Mouse (Mus musculus): Measurements from ENCODE around the gene Il34.

Il34 gene

GRCm38 (mm10) chr8:110779924-110780718 is 25.6 kb downstream of the Il34 start:
- DNase-seq (ENCODE audit: extremely low read depth, low read depth, low spot score): peak; percentile 94

GRCm38 (mm10) chr8:110776335-110776734 is 29.4 kb downstream of the Il34 start:
- DNase-seq (ENCODE audit: extremely low read depth, low read depth, low spot score): no peak

- no peak for DNase-seq (ENCODE audit: extremely low read depth, low read depth, low spot score)
Observed at GRCm38 (mm10) chr8:110775721-110776120, 30.0 kb downstream of the Il34 start.

GRCm38 (mm10) chr8:110775316-110775715 is 30.4 kb downstream of the Il34 start:
- no peak for DNase-seq (ENCODE audit: extremely low read depth, low read depth, low spot score)

GRCm38 (mm10) chr8:110774725-110775124 is 31.0 kb downstream of the Il34 start:
- DNase-seq (ENCODE audit: extremely low read depth, low read depth, low spot score): no peak

GRCm38 (mm10) chr8:110774047-110774446 is 31.7 kb downstream of the Il34 start:
- DNase-seq (ENCODE audit: extremely low read depth, low read depth, low spot score): no peak

DNA sequence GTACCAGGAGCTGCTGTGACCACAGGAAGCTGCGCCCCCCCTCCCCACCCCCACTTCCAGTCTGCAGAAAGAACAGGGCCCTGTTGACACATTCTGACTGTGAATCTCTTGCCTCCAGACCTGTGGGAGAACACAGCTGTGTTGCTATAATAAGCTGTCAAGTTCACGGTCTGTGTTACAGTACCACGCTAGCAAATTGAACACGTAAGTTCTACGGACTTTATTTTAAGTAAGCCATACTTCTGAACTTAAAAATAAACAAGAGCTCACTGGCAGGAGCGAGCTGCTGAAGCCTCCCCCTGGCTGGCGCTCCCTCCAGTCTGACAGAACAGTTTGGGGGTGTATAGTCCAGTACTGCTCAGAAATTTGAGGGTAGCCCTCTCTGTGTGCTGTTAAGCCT is 33.3 kb downstream of the Il34 start:
- no peak for DNase-seq (ENCODE audit: extremely low read depth, low read depth, low spot score)

GRCm38 (mm10) chr8:110767261-110767660 is 38.5 kb downstream of the Il34 start:
- DNase-seq (ENCODE audit: extremely low read depth, low read depth, low spot score): no peak

GRCm38 (mm10) chr8:110764671-110765070 is 41.1 kb downstream of the Il34 start:
- no peak for DNase-seq (ENCODE audit: extremely low read depth, low read depth, low spot score)

- no peak for DNase-seq (ENCODE audit: extremely low read depth, low read depth, low spot score)
Observed at GRCm38 (mm10) chr8:110761988-110762387, 43.7 kb downstream of the Il34 start.

GRCm38 (mm10) chr8:110761185-110761584 is 44.5 kb downstream of the Il34 start:
- no peak for DNase-seq (ENCODE audit: extremely low read depth, low read depth, low spot score)

DNA sequence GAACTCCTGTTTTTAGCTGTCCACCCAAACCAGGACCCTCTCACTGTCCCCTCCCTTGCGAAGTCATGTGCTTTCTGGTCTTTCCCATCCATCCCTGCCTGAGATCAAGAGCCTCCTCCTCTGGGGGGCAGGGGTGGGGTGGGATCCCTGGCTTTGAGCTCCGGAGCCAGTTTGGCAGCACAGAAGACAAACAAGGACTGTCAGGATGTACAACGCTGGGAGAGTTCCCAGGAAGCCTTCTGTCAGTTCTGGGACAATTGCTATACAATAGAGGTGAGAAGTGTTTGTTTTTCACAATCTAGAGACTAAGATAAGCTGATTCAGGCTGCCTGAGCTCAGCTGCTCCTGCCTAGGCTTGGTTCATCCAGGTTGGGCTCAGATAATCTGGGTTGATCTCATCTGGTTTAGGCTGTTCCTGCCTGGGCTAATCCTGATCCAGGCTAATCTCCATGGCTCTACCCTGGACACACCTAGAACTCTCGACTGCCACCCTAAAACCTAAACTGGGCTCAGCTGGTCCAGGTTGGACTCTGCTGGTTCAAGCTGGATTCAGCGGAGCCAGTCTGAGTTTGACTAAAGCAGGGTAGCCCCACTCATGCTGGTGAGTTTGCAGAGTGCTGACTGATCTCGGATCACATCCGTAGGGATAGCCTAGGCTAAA is 45.3 kb downstream of the Il34 start:
- no peak for DNase-seq (ENCODE audit: extremely low read depth, low read depth, low spot score)

GRCm38 (mm10) chr8:110756196-110756595 is 49.5 kb downstream of the Il34 start:
- DNase-seq (ENCODE audit: extremely low read depth, low read depth, low spot score): no peak

DNA sequence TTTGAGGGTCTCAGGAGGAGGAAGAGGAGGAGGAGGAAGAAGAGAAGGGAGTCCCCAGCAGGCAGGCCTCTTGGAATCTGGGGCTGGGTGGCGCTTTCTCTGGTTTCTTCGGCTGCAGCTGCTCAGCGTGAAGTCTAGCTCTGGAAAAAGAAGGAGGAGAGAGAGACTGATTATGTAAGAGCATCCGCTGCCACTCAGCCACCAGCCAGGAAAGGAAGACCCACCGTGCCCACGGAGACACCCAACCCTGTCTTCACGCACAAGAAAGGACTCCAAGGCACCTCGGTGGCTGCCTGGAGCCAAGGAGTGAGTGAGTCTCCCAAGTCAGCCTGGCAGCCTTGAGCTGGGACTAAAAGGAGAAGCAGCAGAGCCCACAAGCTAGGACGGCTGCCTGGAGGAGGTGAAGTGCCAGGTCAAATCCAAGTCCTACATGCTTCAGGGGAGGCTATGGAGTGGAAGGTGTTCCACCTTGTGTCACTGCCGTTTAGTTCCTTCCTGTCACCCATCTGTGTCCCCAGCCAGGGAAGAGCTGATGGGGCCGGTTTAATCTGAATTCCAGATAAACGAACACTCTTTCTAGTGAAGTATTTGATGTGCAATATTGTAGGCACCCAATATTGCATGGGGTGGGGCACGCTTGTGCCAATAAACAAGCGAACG is 50.1 kb downstream of the Il34 start:
- DNase-seq (ENCODE audit: extremely low read depth, low read depth, low spot score): no peak

DNA sequence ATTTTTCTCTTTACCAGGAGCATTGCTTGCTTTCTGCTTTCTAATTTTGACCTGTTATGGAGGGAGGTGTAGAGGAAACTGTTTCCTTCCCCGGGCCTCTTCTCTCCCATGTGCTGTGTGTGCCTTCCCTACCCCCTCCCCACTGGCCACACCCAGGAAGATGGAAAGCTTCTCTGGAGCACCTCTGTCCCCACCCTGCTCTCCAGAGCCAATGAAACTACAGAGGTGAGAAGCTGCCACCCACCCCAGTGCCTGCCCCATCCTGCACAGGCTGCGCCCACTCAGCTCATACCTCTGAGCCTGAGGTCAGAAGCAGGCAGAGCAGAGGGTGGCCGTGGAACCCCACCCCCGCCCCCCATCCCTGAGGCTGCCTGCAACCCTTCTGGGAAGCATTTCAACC is 51.0 kb downstream of the Il34 start:
- no peak for DNase-seq (ENCODE audit: extremely low read depth, low read depth, low spot score)

DNA sequence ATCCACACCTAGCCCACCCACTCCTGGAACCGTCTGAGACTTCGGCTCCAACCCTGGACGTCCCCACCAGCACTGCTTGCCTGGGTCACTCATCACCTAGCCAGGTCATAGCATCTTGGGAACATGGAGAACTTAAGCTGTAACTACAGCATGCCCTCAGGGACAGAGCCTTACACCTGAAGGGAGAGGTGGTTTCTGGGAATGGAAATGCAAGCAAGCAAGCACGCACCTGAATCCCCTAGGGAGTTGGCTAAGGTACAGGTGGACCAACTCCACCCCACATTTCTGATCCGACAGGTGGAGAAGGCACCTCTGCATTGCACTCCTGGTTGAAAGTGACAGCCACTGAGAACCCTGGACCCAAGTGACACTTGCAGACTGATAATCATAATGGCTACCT is 54.2 kb downstream of the Il34 start:
- peak; percentile 65 for DNase-seq (ENCODE audit: extremely low read depth, low read depth, low spot score)

GRCm38 (mm10) chr8:110750269-110750668 is 55.5 kb downstream of the Il34 start:
- DNase-seq (ENCODE audit: extremely low read depth, low read depth, low spot score): no peak

DNA sequence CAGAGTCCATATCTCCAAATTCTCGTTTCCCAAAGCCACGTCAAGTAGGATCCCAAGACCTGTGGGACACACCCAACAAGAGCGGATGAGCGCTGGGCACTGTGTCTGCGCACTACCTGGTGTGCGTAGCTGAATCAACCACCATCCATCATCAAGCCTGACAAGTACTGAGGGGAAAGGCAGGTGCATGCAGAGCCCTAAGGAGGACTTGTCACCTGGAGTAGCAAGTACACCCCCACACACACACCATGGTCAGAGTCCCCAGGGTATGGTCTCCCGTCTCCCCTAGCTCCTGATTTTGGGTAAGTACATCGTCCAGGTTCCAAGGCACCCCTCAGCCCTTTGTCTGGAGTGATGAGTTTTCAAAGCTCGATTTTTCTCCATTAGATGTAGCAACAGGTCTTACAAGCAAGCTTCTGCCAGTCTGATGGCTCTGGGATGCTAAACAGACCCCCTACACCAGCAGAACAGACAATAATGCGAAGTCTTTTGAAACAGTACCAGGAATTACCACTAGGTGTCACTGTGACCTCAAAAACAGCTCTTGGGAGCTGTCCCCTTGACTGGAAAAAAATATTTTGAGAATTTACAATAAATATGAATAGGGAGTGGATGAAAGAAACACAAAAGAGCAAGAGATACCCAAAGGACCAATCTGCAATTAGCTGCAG is 56.1 kb downstream of the Il34 start:
- no peak for DNase-seq (ENCODE audit: extremely low read depth, low read depth, low spot score)

- no peak for DNase-seq (ENCODE audit: extremely low read depth, low read depth, low spot score)
Observed at GRCm38 (mm10) chr8:110746661-110747060, 59.1 kb downstream of the Il34 start.

GRCm38 (mm10) chr8:110745162-110745561 is 60.6 kb downstream of the Il34 start:
- no peak for DNase-seq (ENCODE audit: extremely low read depth, low read depth, low spot score)

DNA sequence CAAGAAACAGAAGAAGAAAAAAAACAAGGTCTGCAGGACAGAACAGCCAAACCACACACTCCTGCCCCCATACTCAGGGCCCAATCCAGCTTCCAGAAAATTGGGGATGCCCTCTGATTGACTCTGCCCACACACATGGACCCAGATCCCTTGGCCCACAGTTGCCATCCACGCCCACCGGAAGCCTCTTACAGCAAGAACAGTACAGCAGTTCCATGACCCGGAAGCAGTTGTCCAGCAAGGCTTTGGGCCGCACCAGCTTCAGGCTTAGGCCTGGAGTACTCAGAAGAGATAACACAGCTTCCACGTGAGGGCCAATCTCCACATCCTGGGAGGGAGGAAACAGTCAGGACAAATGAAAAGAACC is 63.3 kb downstream of the Il34 start:
- no peak for DNase-seq (ENCODE audit: extremely low read depth, low read depth, low spot score)

All from fat pad, adult 2 months (tissue).